Mouse (Mus musculus) E14TG2a.4 (cell line): Measurements from ENCODE around the gene Kctd4.

Experiments
- CTCF ChIP-seq: conservative IDR thresholded peaks from 2 replicates; pipeline ENCODE4 v1.5.1; 2014; ENCODE audit warnings: low read length
- POU5F1 ChIP-seq: IDR thresholded peaks from 2 replicates; pipeline ENCODE4 v1.6.1; 2014; ENCODE audit warnings: low read length, borderline replicate concordance

GRCm38 (mm10) chr14:76014331-76014730 lies 59.5 kb downstream of the Kctd4 start:
- TF ChIP-seq CTCF (no peak), POU5F1 (no peak)
